Mouse (Mus musculus) spleen, adult 12 weeks (tissue): ENCODE measurements around the gene Pias3.
A peak's percentile ranks its signal among the peaks of the same experiment; 100 is the strongest.
"Not testable (repeated sequence)": the region's sequence is repeated elsewhere in the genome, so short reads cannot be mapped to it uniquely, and the experiment has no call there.

Source experiments
- DNase-seq: peaks from one replicate; pipeline ENCODE4 v3.0.0; 2022; ENCODE audit warnings: low spot score

Pias3 gene

GRCm38 (mm10) chr3:96696198-96696765, at the start of gene Pias3:
TSS of gene Pias3 (plus strand) at chr3:96696384.
- peak; percentile 65 for DNase-seq

GRCm38 (mm10) chr3:96647365-96647764, 48.8 kb upstream of the Pias3 start:
- no peak for DNase-seq

GRCm38 (mm10) chr3:96660901-96661300, 35.3 kb upstream of the Pias3 start:
- no peak for DNase-seq

GRCm38 (mm10) chr3:96662731-96663316, 33.4 kb upstream of the Pias3 start:
- DNase-seq: no peak

- peak; percentile 33 for DNase-seq
Observed at GRCm38 (mm10) chr3:96663432-96664239, 32.5 kb upstream of the Pias3 start.

- not testable (repeated sequence) for DNase-seq
Observed at GRCm38 (mm10) chr3:96665732-96666363, 30.3 kb upstream of the Pias3 start.

- no peak for DNase-seq
Observed at GRCm38 (mm10) chr3:96666916-96667315, 29.3 kb upstream of the Pias3 start.

- no peak for DNase-seq
Observed at GRCm38 (mm10) chr3:96667316-96667715, 28.9 kb upstream of the Pias3 start.

GRCm38 (mm10) chr3:96668424-96669067, 27.6 kb upstream of the Pias3 start:
- DNase-seq: no peak

GRCm38 (mm10) chr3:96669727-96670468, 26.3 kb upstream of the Pias3 start, which contains the start of gene Ankrd35:
TSS of gene Ankrd35 (plus strand) at chr3:96670131.
- DNase-seq: peak; percentile 56

GRCm38 (mm10) chr3:96671519-96671918, 24.7 kb upstream of the Pias3 start:
- DNase-seq: no peak

GRCm38 (mm10) chr3:96673514-96673913, 22.7 kb upstream of the Pias3 start:
- DNase-seq: no peak

GRCm38 (mm10) chr3:96674442-96674841, 21.7 kb upstream of the Pias3 start:
- no peak for DNase-seq

- DNase-seq: no peak
Observed at GRCm38 (mm10) chr3:96675171-96675570, 21.0 kb upstream of the Pias3 start.

- no peak for DNase-seq
Observed at GRCm38 (mm10) chr3:96675690-96676089, 20.5 kb upstream of the Pias3 start.

- no peak for DNase-seq
Observed at GRCm38 (mm10) chr3:96678456-96678855, 17.7 kb upstream of the Pias3 start.

- DNase-seq: no peak
Observed at GRCm38 (mm10) chr3:96679159-96679674, 17.0 kb upstream of the Pias3 start.

- DNase-seq: no peak
Observed at GRCm38 (mm10) chr3:96680269-96680956, 15.8 kb upstream of the Pias3 start.

GRCm38 (mm10) chr3:96683496-96683895, 12.7 kb upstream of the Pias3 start:
- no peak for DNase-seq

- DNase-seq: no peak
Observed at GRCm38 (mm10) chr3:96684151-96684821, 11.9 kb upstream of the Pias3 start.
